21 mouse cellular contexts compared by ENCODE assay signal in the genomic region with DNA sequence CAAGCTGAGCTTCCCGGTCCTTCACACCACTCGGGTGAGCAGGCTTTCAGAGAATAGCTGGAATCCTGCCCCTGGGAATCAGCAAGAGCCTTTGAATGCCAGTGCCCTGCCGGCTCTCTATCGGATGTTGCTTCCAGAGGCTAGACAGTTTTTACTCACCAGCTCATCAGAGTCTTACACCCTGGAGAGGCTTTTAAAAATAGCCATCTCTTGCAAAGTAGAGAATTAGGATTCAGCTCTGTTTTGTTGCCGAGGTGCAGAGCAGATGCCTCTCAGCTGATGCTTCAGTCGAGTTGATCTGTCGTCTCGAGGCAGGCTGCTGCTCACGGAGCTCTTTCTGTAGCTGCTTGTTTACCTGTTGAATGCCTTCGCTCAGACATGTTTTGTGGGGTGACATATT.
DNase-seq lines count a peak whose midpoint lies in the region; ATAC-seq lines count a peak whose summit lies in the region.
"Had no signal": no experiment of that assay in that cellular context is flagged by ENCODE, and none has a peak within 500 bp of the region (broad histone marks: within the 10 kb centered on the region; RNA-seq: fewer than 3 reads in every experiment).

No protein-coding gene starts in this region.

- H3K4me2 ChIP-seq in heart, embryonic 12.5 days = peak overlapping the region; percentile 23
- no peak overlapping the region for H3K4me2 ChIP-seq in kidney, embryonic 16.5 days (replicated peaks; ENCODE audit: low read depth, low read length)
- H3K4me2 ChIP-seq: liver, embryonic 11.5 days; lung, embryonic 14.5 days; neural tube, embryonic 15.5 days; stomach, embryonic 15.5 days had no signal

- H3K9me3 ChIP-seq in heart, embryonic 12.5 days (replicated peaks) = peaks cover 9% of the 10 kb centered on the region; the same call in 1 of the 2 replicates
- H3K9me3 ChIP-seq in kidney, embryonic 16.5 days (ENCODE audit: low read length) = peaks cover 5% of the 10 kb centered on the region
- H3K9me3 ChIP-seq: limb, embryonic 10.5 days; neural tube, embryonic 15.5 days; stomach, embryonic 15.5 days had no signal

- intact Hi-C loops in left cerebral cortex, postnatal 4 days (cut with DNase I) = no loop called here

- H3K27me3 ChIP-seq in heart, embryonic 12.5 days (replicated peaks) = no peaks in the 10 kb centered on the region
- H3K27me3 ChIP-seq in kidney, embryonic 16.5 days (ENCODE audit: insufficient read depth, low read length) = no peaks in the 10 kb centered on the region
- H3K27me3 ChIP-seq: neural tube, embryonic 15.5 days; stomach, embryonic 15.5 days had no signal

- H3K27ac ChIP-seq in heart, embryonic 12.5 days (ENCODE audit: poor library complexity, severe bottlenecking) = no peak overlapping the region
- no peak overlapping the region for H3K27ac ChIP-seq in kidney, embryonic 16.5 days (ENCODE audit: low read length)
- H3K27ac ChIP-seq: limb, embryonic 10.5 days; neural tube, embryonic 15.5 days; stomach, embryonic 15.5 days had no signal

- no peaks in the 10 kb centered on the region; the same call in 1 of the 2 replicates for H3K4me1 ChIP-seq in heart, embryonic 12.5 days (replicated peaks)
- no peaks in the 10 kb centered on the region for H3K4me1 ChIP-seq in kidney, embryonic 16.5 days (ENCODE audit: insufficient read depth, low read length)
- H3K4me1 ChIP-seq: limb, embryonic 10.5 days; neural tube, embryonic 15.5 days; stomach, embryonic 15.5 days had no signal

- no peak for DNase-seq in heart, adult 11 months
- peak; percentile 9 to 37 for DNase-seq in left cerebral cortex, adult 18-20 months (ENCODE audit: low spot score in 2 of 2)
- DNase-seq in left cerebral cortex, postnatal 4 days = no peak
- DNase-seq in right cerebral cortex, postnatal 25 days = peak; percentile 26
- DNase-seq in right cerebral cortex, postnatal 4 days = no peak
- DNase-seq in kidney, postnatal 4 days = no peak
- DNase-seq: adrenal gland, adult 8-10 months; B cell, adult 2 months; cerebellum, adult 18-20 months; cerebellum, postnatal 36 days; heart, adult 18-20 months; kidney, adult 9 months; lung, embryonic 14.5 days; spleen, adult 18-20 months had no signal

- 45% methylated on average over 10 of the region's 10 CpGs for WGBS in heart, embryonic 12.5 days
- 67% methylated on average over 10 of the region's 10 CpGs for WGBS in kidney, embryonic 16.5 days

- no peak overlapping the region for H3K9ac ChIP-seq in heart, embryonic 12.5 days
- no peak overlapping the region for H3K9ac ChIP-seq in kidney, embryonic 16.5 days (replicated peaks; ENCODE audit: low read length)
- H3K9ac ChIP-seq: lung, embryonic 14.5 days; neural tube, embryonic 15.5 days; stomach, embryonic 15.5 days had no signal

- no peak overlapping the region for H3K4me3 ChIP-seq in heart, embryonic 12.5 days
- no peak overlapping the region for H3K4me3 ChIP-seq in kidney, embryonic 16.5 days (ENCODE audit: low read length)
- H3K4me3 ChIP-seq: limb, embryonic 10.5 days; neural tube, embryonic 15.5 days; stomach, embryonic 15.5 days had no signal

- H3K36me3 ChIP-seq in heart, embryonic 12.5 days = no peaks in the 10 kb centered on the region
- no peaks in the 10 kb centered on the region for H3K36me3 ChIP-seq in kidney, embryonic 16.5 days (ENCODE audit: insufficient read depth, low read length)
- H3K36me3 ChIP-seq: limb, embryonic 10.5 days; neural tube, embryonic 15.5 days; stomach, embryonic 15.5 days had no signal

- ATAC-seq in heart, embryonic 12.5 days (ENCODE audit: insufficient number of reproducible peaks, low FRiP score) = no peak
- ATAC-seq in kidney, embryonic 16.5 days (ENCODE audit: low FRiP score, low TSS enrichment) = no peak
- ATAC-seq: forebrain, embryonic 14.5 days had no signal

Comparison
In these comparisons a context has a peak if more than half of its experiments do, and no peak if none do; other contexts are left out.
1. DNase-seq: peak in left cerebral cortex, adult 18-20 months (2 of 2) and right cerebral cortex, postnatal 25 days (single experiment); none in heart, adult 11 months (single experiment), left cerebral cortex, postnatal 4 days (single experiment), right cerebral cortex, postnatal 4 days (single experiment) and kidney, postnatal 4 days (0 of 2).